Mouse (Mus musculus): ENCODE data around the gene Hmcn2. TPM values are rescaled to one million over a fixed set of nuclear protein-coding genes. Genes with fewer than 3 reads are reported as not detected.

Gene Hmcn2
- 0.64 and 0.83 TPM in 2 replicates for polyA plus RNA-seq (2015; fragmentation: Nextera tagmentation; extraction: Ambion mirVana)

GRCm38 (mm10) chr2:31314007-31314465 lies at the start of gene Hmcn2:
Gene Hmcn2 (plus strand): TSS chr2:31314415.
- H3K27ac ChIP-seq (replicated peaks), result no peak within 1 kb of the TSS
- WGBS (ENCODE audit: insufficient replicate concordance), result 1% methylated on average over 33 of the region's 33 CpGs
- no peaks in the 10 kb centered on the region for H3K4me1 ChIP-seq (replicated peaks)
- H3K9ac ChIP-seq, result no peak within 1 kb of the TSS
- H3K4me2 ChIP-seq, result no peak within 1 kb of the TSS
- peaks cover 77% of the 10 kb centered on the region for H3K27me3 ChIP-seq
- H3K4me3 ChIP-seq (replicated peaks), result no peak within 1 kb of the TSS
- no peak for ATAC-seq (ENCODE audit: insufficient read depth)
- no peaks in the 10 kb centered on the region for H3K9me3 ChIP-seq (replicated peaks)
- no peaks in the 10 kb centered on the region for H3K36me3 ChIP-seq (replicated peaks)

GRCm38 (mm10) chr2:31267447-31267846 lies 46.8 kb upstream of the Hmcn2 start:
- H3K27ac ChIP-seq (replicated peaks), result no peak overlapping the region
- H3K9ac ChIP-seq, result no peak overlapping the region
- 62% methylated on average over 6 of the region's 6 CpGs for WGBS (ENCODE audit: insufficient replicate concordance)
- H3K4me1 ChIP-seq (replicated peaks), result no peaks in the 10 kb centered on the region
- H3K4me3 ChIP-seq (replicated peaks), result no peak overlapping the region
- ATAC-seq (ENCODE audit: insufficient read depth), result no peak
- H3K9me3 ChIP-seq (replicated peaks), result no peaks in the 10 kb centered on the region
- H3K36me3 ChIP-seq (replicated peaks), result no peaks in the 10 kb centered on the region
- no peaks in the 10 kb centered on the region for H3K27me3 ChIP-seq
- no peak overlapping the region for H3K4me2 ChIP-seq

DNA sequence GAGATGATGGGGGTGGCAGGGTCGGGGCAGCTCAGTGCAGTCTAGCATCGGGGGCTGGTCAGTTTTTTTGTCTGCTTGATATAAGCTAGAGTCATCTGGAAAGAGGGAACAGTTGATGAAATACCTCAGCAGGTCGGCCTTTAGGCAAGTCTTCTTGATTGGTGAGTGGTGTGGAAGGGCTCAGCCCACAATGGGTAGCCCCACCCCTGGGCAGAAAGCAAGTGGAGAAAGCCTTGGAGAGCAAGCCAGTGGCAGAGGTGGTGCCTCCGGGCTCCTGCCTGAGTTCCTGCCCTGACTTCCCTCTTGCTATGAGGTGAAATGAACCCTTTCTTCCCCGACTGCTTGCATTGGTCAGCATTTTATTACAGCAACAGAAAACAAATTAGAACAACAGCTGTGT lies 45.6 kb upstream of the Hmcn2 start:
- no peaks in the 10 kb centered on the region for H3K36me3 ChIP-seq (replicated peaks)
- H3K9me3 ChIP-seq (replicated peaks), result no peaks in the 10 kb centered on the region
- no peak for ATAC-seq (ENCODE audit: insufficient read depth)
- H3K4me3 ChIP-seq (replicated peaks), result no peak overlapping the region
- WGBS (ENCODE audit: insufficient replicate concordance), result 30% methylated on average over 5 of the region's 5 CpGs
- no peak overlapping the region for H3K4me2 ChIP-seq
- no peaks in the 10 kb centered on the region for H3K27me3 ChIP-seq
- no peak overlapping the region for H3K9ac ChIP-seq
- no peak overlapping the region for H3K27ac ChIP-seq (replicated peaks)
- no peaks in the 10 kb centered on the region for H3K4me1 ChIP-seq (replicated peaks)

DNA sequence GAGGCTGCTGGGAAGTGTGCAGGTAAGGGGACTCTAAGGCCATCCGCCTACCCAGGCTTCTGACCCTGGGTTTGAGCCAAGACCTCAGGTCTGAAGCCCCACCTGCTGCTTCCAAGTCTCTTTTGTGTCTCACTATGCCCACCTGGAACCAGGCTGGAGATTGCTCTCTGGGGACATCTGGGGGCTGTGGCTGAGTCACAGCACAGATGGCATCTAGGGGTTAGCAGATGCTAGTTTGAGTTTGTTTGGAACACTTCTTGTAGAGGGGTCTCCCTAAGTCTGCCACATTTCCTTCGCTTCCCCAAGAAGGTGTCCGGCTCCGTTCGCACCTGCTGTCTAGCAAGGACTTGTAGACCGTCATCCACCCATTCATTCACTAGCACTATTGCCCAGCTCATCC lies 45.0 kb upstream of the Hmcn2 start:
- ATAC-seq (ENCODE audit: insufficient read depth), result no peak
- 76% methylated on average over 6 of the region's 6 CpGs for WGBS (ENCODE audit: insufficient replicate concordance)
- H3K9ac ChIP-seq, result no peak overlapping the region
- H3K4me1 ChIP-seq (replicated peaks), result no peaks in the 10 kb centered on the region
- no peak overlapping the region for H3K27ac ChIP-seq (replicated peaks)
- no peaks in the 10 kb centered on the region for H3K27me3 ChIP-seq
- H3K36me3 ChIP-seq (replicated peaks), result no peaks in the 10 kb centered on the region
- H3K9me3 ChIP-seq (replicated peaks), result no peaks in the 10 kb centered on the region
- H3K4me2 ChIP-seq, result no peak overlapping the region
- no peak overlapping the region for H3K4me3 ChIP-seq (replicated peaks)

DNA sequence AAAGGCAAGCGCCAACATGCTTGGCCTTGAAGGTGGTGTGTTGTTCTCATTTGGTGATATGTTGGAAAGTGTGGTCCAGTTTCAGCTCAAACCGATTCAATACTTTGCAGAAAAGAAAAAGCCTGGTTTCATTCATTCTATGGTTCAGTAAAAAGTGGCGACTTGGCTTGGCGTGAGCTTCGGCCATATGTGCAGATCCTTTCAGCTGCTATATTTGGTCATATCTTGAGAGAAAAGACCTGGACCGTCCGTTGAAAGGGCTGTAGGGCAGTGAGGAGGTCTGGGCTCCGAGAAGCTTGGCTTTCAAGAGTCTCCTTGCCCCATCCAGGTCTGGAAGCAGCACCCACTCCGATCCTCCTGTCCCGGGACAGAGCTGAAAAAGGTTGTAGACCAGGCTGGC lies 44.4 kb upstream of the Hmcn2 start:
- Histone ChIP-seq H3K4me1 (replicated peaks) (no peaks in the 10 kb centered on the region), H3K36me3 (replicated peaks) (no peaks in the 10 kb centered on the region), H3K4me3 (replicated peaks) (no peak overlapping the region), H3K27me3 (no peaks in the 10 kb centered on the region), H3K27ac (replicated peaks) (no peak overlapping the region), H3K4me2 (no peak overlapping the region), H3K9me3 (replicated peaks) (no peaks in the 10 kb centered on the region), H3K9ac (no peak overlapping the region)
- no peak for ATAC-seq (ENCODE audit: insufficient read depth)
- WGBS (ENCODE audit: insufficient replicate concordance), result 73% methylated on average over 10 of the region's 10 CpGs

- no peak overlapping the region for H3K4me3 ChIP-seq (replicated peaks)
- no peak overlapping the region for H3K4me2 ChIP-seq
- H3K9ac ChIP-seq, result no peak overlapping the region
- H3K27me3 ChIP-seq, result no peaks in the 10 kb centered on the region
- no peaks in the 10 kb centered on the region for H3K36me3 ChIP-seq (replicated peaks)
- no peaks in the 10 kb centered on the region for H3K4me1 ChIP-seq (replicated peaks)
- no peak for ATAC-seq (ENCODE audit: insufficient read depth)
- H3K9me3 ChIP-seq (replicated peaks), result no peaks in the 10 kb centered on the region
- H3K27ac ChIP-seq (replicated peaks), result no peak overlapping the region
- WGBS (ENCODE audit: insufficient replicate concordance), result 65% methylated on average over 8 of the region's 8 CpGs
These were observed 43.7 kb upstream of the Hmcn2 start for GRCm38 (mm10) chr2:31270470-31270869.

DNA sequence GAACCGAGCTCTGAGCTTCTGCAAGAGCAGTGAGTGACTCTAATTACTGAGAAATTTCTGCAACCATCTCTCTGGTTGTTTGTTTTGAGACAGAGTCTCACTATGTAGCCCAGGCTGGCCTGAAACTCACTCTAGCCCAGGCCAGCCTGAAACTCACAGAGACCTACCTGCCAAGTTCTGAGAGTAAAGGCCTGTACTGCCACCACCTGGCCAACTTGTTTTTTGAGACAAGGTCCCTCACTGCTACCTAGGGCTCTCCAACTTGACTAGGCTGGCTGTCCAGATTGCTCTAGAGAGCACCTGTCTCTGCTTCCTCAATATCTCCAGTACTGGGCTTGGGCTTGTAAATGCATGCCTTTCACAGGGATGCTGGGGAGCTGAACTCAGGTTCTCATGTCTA lies 43.1 kb upstream of the Hmcn2 start:
- H3K36me3 ChIP-seq (replicated peaks), result no peaks in the 10 kb centered on the region
- no peaks in the 10 kb centered on the region for H3K27me3 ChIP-seq
- no peak for ATAC-seq (ENCODE audit: insufficient read depth)
- no peaks in the 10 kb centered on the region for H3K4me1 ChIP-seq (replicated peaks)
- no peaks in the 10 kb centered on the region for H3K9me3 ChIP-seq (replicated peaks)
- H3K4me3 ChIP-seq (replicated peaks), result no peak overlapping the region
- WGBS (ENCODE audit: insufficient replicate concordance), result 61% methylated on average over 1 of the region's 1 CpGs
- no peak overlapping the region for H3K9ac ChIP-seq
- no peak overlapping the region for H3K4me2 ChIP-seq
- no peak overlapping the region for H3K27ac ChIP-seq (replicated peaks)

GRCm38 (mm10) chr2:31274993-31275392 lies 39.2 kb upstream of the Hmcn2 start:
- H3K36me3 ChIP-seq (replicated peaks), result no peaks in the 10 kb centered on the region
- H3K27me3 ChIP-seq, result no peaks in the 10 kb centered on the region
- H3K4me1 ChIP-seq (replicated peaks), result no peaks in the 10 kb centered on the region
- ATAC-seq (ENCODE audit: insufficient read depth), result no peak
- 67% methylated on average over 6 of the region's 6 CpGs for WGBS (ENCODE audit: insufficient replicate concordance)
- no peaks in the 10 kb centered on the region for H3K9me3 ChIP-seq (replicated peaks)
- no peak overlapping the region for H3K4me3 ChIP-seq (replicated peaks)
- H3K4me2 ChIP-seq, result no peak overlapping the region
- no peak overlapping the region for H3K9ac ChIP-seq
- no peak overlapping the region for H3K27ac ChIP-seq (replicated peaks)

GRCm38 (mm10) chr2:31277810-31278209 lies 36.4 kb upstream of the Hmcn2 start:
- WGBS (ENCODE audit: insufficient replicate concordance), result 71% methylated on average over 6 of the region's 6 CpGs
- no peaks in the 10 kb centered on the region for H3K9me3 ChIP-seq (replicated peaks)
- no peaks in the 10 kb centered on the region for H3K36me3 ChIP-seq (replicated peaks)
- H3K4me2 ChIP-seq, result no peak overlapping the region
- no peaks in the 10 kb centered on the region for H3K4me1 ChIP-seq (replicated peaks)
- H3K27ac ChIP-seq (replicated peaks), result no peak overlapping the region
- H3K27me3 ChIP-seq, result no peaks in the 10 kb centered on the region
- no peak for ATAC-seq (ENCODE audit: insufficient read depth)
- no peak overlapping the region for H3K4me3 ChIP-seq (replicated peaks)
- no peak overlapping the region for H3K9ac ChIP-seq

DNA sequence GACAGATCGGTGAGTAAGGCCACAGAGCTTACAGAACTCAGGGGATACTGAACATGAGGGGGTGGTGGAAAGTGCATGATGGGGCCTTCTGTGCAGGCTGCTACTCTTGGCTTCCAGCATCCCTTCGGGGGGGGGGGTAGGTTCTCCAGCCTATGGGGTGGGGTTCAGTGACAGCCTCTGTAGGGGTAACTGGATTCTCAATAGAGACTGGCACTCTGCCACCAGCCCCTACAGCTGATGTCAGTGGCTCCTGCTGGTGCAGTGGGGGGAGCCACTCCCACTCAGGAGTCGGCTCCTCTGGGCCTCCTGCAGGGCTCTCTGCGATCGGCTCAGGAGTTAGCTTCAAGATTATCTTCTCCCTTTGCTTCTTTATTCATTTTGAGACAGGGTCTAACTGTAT lies 35.7 kb upstream of the Hmcn2 start:
- 60% methylated on average over 5 of the region's 5 CpGs for WGBS (ENCODE audit: insufficient replicate concordance)
- Histone ChIP-seq H3K4me3 (replicated peaks) (no peak overlapping the region), H3K9ac (no peak overlapping the region), H3K9me3 (replicated peaks) (no peaks in the 10 kb centered on the region), H3K4me2 (no peak overlapping the region), H3K27me3 (no peaks in the 10 kb centered on the region), H3K27ac (replicated peaks) (no peak overlapping the region), H3K4me1 (replicated peaks) (no peaks in the 10 kb centered on the region), H3K36me3 (replicated peaks) (no peaks in the 10 kb centered on the region)
- no peak for ATAC-seq (ENCODE audit: insufficient read depth)

DNA sequence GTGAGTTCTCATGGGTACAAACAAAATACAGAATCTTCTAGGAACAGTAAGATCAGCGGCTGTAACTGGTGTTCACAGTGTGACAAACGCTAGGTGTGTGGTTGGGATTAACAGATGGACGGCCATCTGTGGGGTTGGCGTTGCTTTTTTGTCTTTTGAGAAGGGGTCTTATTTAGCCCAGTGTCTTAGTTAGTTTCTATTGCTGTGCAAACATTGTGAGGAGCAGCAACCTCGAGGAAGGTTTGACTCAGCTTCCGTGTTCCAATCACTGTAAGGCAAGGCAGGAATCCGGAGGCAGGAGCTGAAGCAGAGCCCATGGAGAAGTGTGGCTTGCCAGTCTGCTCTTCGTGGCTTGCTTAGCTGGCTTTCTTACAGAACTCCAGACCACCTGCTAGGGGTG lies 33.1 kb upstream of the Hmcn2 start:
- H3K9ac ChIP-seq, result no peak overlapping the region
- no peak overlapping the region for H3K27ac ChIP-seq (replicated peaks)
- ATAC-seq (ENCODE audit: insufficient read depth), result no peak
- no peaks in the 10 kb centered on the region for H3K4me1 ChIP-seq (replicated peaks)
- no peak overlapping the region for H3K4me3 ChIP-seq (replicated peaks)
- H3K36me3 ChIP-seq (replicated peaks), result no peaks in the 10 kb centered on the region
- 67% methylated on average over 8 of the region's 8 CpGs for WGBS (ENCODE audit: insufficient replicate concordance)
- H3K27me3 ChIP-seq, result no peaks in the 10 kb centered on the region
- H3K4me2 ChIP-seq, result no peak overlapping the region
- no peaks in the 10 kb centered on the region for H3K9me3 ChIP-seq (replicated peaks)

- H3K9me3 ChIP-seq (replicated peaks), result no peaks in the 10 kb centered on the region
- no peaks in the 10 kb centered on the region for H3K4me1 ChIP-seq (replicated peaks)
- no peak overlapping the region for H3K9ac ChIP-seq
- 45% methylated on average over 7 of the region's 7 CpGs for WGBS (ENCODE audit: insufficient replicate concordance)
- no peaks in the 10 kb centered on the region for H3K27me3 ChIP-seq
- H3K4me3 ChIP-seq (replicated peaks), result no peak overlapping the region
- H3K27ac ChIP-seq (replicated peaks), result no peak overlapping the region
- ATAC-seq (ENCODE audit: insufficient read depth), result no peak
- no peaks in the 10 kb centered on the region for H3K36me3 ChIP-seq (replicated peaks)
- H3K4me2 ChIP-seq, result no peak overlapping the region
These were observed 31.9 kb upstream of the Hmcn2 start for GRCm38 (mm10) chr2:31282266-31282665.

Measured in liver, embryonic 15.5 days (tissue).